Mouse (Mus musculus): ENCODE measurements at regions not wholly inside any gene's neighbourhood (a gene's known extent, or its start where the extent isn't known, plus 50 kb on each side); places are given as distances from the start of the nearest gene placed in this dataset.
A peak's percentile ranks its signal among the peaks of the same experiment; 100 is the strongest.

- no peak for DNase-seq
Observed at GRCm38 (mm10) chr4:125200762-125201161, 73.1 kb upstream of the Zc3h12a start.

GRCm38 (mm10) chr4:125199281-125199680 lies 71.6 kb upstream of the Zc3h12a start:
- no peak for DNase-seq

- DNase-seq, result no peak
Observed at GRCm38 (mm10) chr4:125195901-125196435, 68.3 kb upstream of the Zc3h12a start.

- peak in 1 of 2 experiments; percentile 24 for DNase-seq
Observed at GRCm38 (mm10) chr4:125194722-125195380, 67.2 kb upstream of the Zc3h12a start.

- no peak for DNase-seq
Observed at GRCm38 (mm10) chr4:125194298-125194697, 66.7 kb upstream of the Zc3h12a start.

GRCm38 (mm10) chr4:125191680-125192079 lies 64.0 kb upstream of the Zc3h12a start:
- no peak for DNase-seq

- DNase-seq, result peak; percentile 41 to 55
Observed at GRCm38 (mm10) chr4:125191010-125191409, 63.4 kb upstream of the Zc3h12a start.

GRCm38 (mm10) chr4:125189971-125190370 lies 62.3 kb upstream of the Zc3h12a start:
- DNase-seq, result no peak

GRCm38 (mm10) chr4:125186246-125186645 lies 58.6 kb upstream of the Zc3h12a start:
- no peak for DNase-seq

- no peak for DNase-seq
Observed at GRCm38 (mm10) chr4:125185076-125185475, 57.4 kb upstream of the Zc3h12a start.

- DNase-seq, result no peak
Observed at GRCm38 (mm10) chr4:125180947-125181346, 53.3 kb upstream of the Zc3h12a start.

GRCm38 (mm10) chr4:125178552-125178951 lies 50.9 kb upstream of the Zc3h12a start:
- no peak for DNase-seq

GRCm38 (mm10) chr4:125177666-125178065 lies 50.0 kb upstream of the Zc3h12a start:
- DNase-seq, result no peak

Measured in cerebellum, postnatal 36 days (tissue).